Mouse (Mus musculus) liver, embryonic 12.5 days (tissue): ENCODE results near the gene Inpp5a. TPM values are rescaled to one million over a fixed set of nuclear protein-coding genes. Genes with fewer than 3 reads are reported as not detected.
A peak's percentile ranks its signal among the peaks of the same experiment; 100 is the strongest.

ENCODE experiments used
- ATAC-seq: fragments of 200-750 bp; cut with Nextera tagmentation; 2 replicates; pipeline ENCODE4 v1.8.0; 2017; ENCODE audit warnings: moderate number of reproducible peaks, mild to moderate bottlenecking, moderate library complexity
- H3K27ac ChIP-seq: fragments of 300-500 bp; sonication (generic); 2 replicates; pipeline ENCODE4 v1.5.1; 2016; ENCODE audit warnings: mild to moderate bottlenecking
- H3K27me3 ChIP-seq: fragments of 300-500 bp; sonication (generic); replicated peaks from 2 replicates; pipeline ENCODE4 v1.6.1; 2016; ENCODE audit warnings: mild to moderate bottlenecking, moderate library complexity
- H3K36me3 ChIP-seq: fragments of 300-500 bp; sonication (generic); 2 replicates; pipeline ENCODE4 v1.6.1; 2016; ENCODE audit warnings: mild to moderate bottlenecking, moderate library complexity
- H3K4me1 ChIP-seq: fragments of 300-500 bp; sonication (generic); 2 replicates; pipeline ENCODE4 v1.6.1; 2016
- H3K4me2 ChIP-seq: fragments of 300-500 bp; sonication (generic); 2 replicates; pipeline ENCODE4 v1.6.1; 2016; ENCODE audit warnings: mild to moderate bottlenecking, moderate library complexity
- H3K4me3 ChIP-seq: fragments of 300-500 bp; sonication (generic); 2 replicates; pipeline ENCODE4 v1.5.1; 2016; ENCODE audit warnings: mild to moderate bottlenecking, moderate library complexity
- H3K9ac ChIP-seq: fragments of 300-500 bp; sonication (generic); 2 replicates; pipeline ENCODE4 v1.6.1; 2016; ENCODE audit warnings: mild to moderate bottlenecking, moderate library complexity
- H3K9me3 ChIP-seq: fragments of 300-500 bp; sonication (generic); replicated peaks from 2 replicates; pipeline ENCODE4 v1.6.1; 2016; ENCODE audit warnings: mild to moderate bottlenecking, moderate library complexity
- WGBS: fragments of 180-500 bp; shearing (Covaris S2); methylation state at CpG from one replicate; pipeline ENCODE4 v1.1.7; 2016; ENCODE audit not compliant: insufficient replicate concordance; 5-methylcytosine and 5-hydroxymethylcytosine counted together
- polyA plus RNA-seq: library from polyadenylated mRNA; unstranded; fragments of >200 nt; fragmentation: Nextera tagmentation; extraction: Ambion mirVana; gene quantifications from 2 replicates; pipeline ENCODE4 v1.2.1, GENCODE M21; 2016

Inpp5a gene
- polyA plus RNA-seq: 10.1 and 11.0 TPM in 2 replicates

DNA sequence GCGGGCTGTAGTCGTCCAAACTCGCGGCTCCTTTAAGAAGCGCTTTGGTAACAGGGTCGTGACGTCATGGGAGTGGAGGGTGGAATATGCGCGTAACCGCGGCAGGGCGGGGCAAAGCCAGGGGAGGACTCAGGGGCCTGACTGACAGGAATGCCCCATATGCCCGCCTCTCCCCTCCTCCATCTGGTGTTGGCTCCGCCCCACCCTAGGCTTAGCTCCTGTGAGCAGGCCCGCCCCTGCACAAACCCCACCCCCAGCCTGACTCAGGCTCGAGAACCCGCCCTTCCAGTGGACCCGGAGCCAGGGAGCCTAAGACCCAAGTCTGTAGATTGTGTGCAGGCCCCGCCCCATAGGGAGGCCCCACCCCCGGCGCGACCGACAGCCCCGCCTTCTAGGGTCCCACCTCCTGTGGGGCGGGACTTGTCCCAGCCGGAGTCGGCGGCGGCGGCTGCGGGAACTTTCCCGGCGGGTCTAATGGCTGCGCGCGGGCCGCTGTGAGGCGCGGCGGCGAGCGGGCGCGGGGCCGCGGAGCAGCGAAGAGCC, at the start of gene Inpp5a:
Gene Inpp5a, plus strand, starts transcription at position 440 of the 543 bp plus-strand sequence.
- H3K4me3 ChIP-seq: peak within 1 kb of the TSS; percentile 85
- no peaks in the 10 kb centered on the region for H3K9me3 ChIP-seq
- H3K36me3 ChIP-seq: no peaks in the 10 kb centered on the region
- WGBS: under 1% methylated on average over 44 of the region's 47 CpGs
- H3K9ac ChIP-seq: peak within 1 kb of the TSS; percentile 95
- H3K27me3 ChIP-seq: no peaks in the 10 kb centered on the region
- H3K4me1 ChIP-seq: peaks cover 37% of the 10 kb centered on the region
- peak within 1 kb of the TSS; percentile 73 for H3K27ac ChIP-seq
- peak; percentile 96 for ATAC-seq
- H3K4me2 ChIP-seq: peak within 1 kb of the TSS; percentile 100

DNA sequence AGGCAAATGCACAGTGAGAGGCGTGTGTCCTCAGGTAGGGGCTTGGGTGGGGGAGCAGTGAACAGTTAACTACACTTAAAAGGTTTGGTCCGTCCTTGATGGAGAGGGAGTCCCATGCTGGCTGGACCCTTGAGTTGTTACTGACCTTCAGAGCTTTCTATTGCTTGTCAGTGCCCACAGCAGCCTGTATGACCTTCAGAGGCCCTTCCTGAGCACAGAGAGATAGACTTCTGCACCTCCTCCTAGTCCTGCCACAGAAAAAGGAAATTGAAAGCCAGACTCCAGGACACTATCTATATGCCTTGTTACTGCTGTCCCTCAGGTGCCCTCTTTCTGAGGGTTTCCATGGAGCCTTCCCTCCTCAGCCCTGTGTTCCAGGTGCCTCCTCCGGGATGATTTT, 49.7 kb upstream of the Inpp5a start:
- WGBS: 52% methylated on average over 3 of the region's 3 CpGs
- Histone ChIP-seq H3K4me2 (no peak overlapping the region), H3K9ac (no peak overlapping the region), H3K27me3 (peaks cover 4% of the 10 kb centered on the region; the same call in 1 of the 2 replicates), H3K9me3 (no peaks in the 10 kb centered on the region), H3K36me3 (no peaks in the 10 kb centered on the region), H3K4me3 (no peak overlapping the region), H3K27ac (no peak overlapping the region), H3K4me1 (no peaks in the 10 kb centered on the region)
- ATAC-seq: no peak

DNA sequence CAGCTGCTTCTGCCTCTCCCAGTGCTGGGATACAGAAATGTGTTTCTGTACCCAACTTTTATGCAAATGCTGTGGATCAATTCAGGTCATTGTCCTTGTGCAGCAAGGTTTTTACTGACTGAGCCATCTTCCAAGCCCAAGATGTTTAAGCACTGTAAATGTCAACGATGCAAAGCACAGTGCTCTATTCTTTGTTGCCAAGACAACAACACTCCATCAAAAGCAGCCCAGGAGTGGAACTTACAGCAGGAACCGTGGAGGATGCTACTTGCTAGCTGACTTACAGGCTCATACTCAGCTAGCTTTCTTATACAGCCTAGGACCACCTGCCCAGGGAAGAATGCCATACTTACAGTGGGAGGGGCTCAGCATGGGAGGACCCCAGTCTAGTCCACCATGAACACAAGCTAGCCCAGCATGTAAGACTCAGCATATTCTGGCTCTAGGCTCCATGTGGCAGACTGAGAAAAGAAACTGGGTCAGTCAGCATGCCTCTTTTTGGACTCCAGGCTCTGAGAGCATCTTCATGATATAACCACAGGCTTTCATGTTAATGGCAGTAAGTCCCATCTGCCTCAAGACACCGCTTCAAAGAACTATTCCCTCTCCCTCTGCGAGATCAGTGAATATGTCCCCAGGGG, 47.8 kb upstream of the Inpp5a start:
- H3K9me3 ChIP-seq: no peaks in the 10 kb centered on the region
- WGBS: 61% methylated on average over 4 of the region's 4 CpGs
- H3K4me1 ChIP-seq: no peaks in the 10 kb centered on the region
- peaks cover 4% of the 10 kb centered on the region for H3K27me3 ChIP-seq
- H3K4me3 ChIP-seq: no peak overlapping the region
- H3K36me3 ChIP-seq: no peaks in the 10 kb centered on the region
- no peak overlapping the region for H3K4me2 ChIP-seq
- H3K9ac ChIP-seq: no peak overlapping the region
- H3K27ac ChIP-seq: no peak overlapping the region
- no peak for ATAC-seq

DNA sequence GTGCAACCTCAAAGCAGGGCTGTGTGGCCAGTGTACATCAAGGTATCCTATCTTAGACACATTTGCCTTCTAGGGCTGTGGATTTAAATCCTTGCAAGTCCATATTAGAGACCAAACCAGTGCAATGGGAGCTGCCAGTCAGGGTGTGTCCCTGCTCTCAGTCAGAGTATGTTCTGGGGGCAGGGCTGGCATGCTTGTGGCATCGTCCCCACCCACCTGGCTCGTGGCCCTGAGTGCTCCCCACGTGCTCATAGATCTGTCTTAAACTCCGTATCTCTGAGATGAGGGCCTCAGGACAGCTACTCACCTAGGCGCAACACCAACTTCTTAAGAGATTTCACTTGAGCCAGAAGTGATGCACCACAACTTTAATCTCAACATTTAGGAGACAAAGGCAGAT, 46.1 kb upstream of the Inpp5a start:
- no peak overlapping the region for H3K27ac ChIP-seq
- no peak for ATAC-seq
- H3K27me3 ChIP-seq: peaks cover 4% of the 10 kb centered on the region
- H3K36me3 ChIP-seq: no peaks in the 10 kb centered on the region
- no peaks in the 10 kb centered on the region for H3K9me3 ChIP-seq
- H3K9ac ChIP-seq: no peak overlapping the region
- no peak overlapping the region for H3K4me2 ChIP-seq
- H3K4me1 ChIP-seq: no peaks in the 10 kb centered on the region
- no peak overlapping the region for H3K4me3 ChIP-seq
- WGBS: 62% methylated on average over 5 of the region's 5 CpGs

DNA sequence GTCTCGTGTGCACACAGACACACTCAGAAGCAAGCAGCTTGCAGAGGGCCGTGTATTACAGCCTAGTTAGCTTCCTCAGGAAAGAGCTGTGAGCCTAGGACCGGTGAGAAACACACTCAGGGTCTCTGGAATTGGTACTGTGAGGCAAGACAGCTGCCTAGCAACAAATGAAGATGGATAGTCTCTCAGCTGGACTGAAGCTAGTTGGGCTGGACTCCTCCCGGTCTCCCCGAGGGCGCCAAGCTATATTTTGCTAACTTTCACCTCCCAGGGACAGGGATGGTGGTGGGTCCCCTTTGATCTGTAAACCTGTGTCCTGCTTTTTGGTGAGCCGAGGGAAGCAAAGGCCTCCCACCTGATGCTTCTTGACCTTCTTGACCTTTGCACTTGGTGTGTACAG, 41.9 kb upstream of the Inpp5a start:
- no peak overlapping the region for H3K4me3 ChIP-seq
- no peak overlapping the region for H3K27ac ChIP-seq
- H3K4me2 ChIP-seq: no peak overlapping the region
- H3K27me3 ChIP-seq: no peaks in the 10 kb centered on the region; the same call in 1 of the 2 replicates
- no peaks in the 10 kb centered on the region for H3K9me3 ChIP-seq
- no peaks in the 10 kb centered on the region for H3K4me1 ChIP-seq
- H3K36me3 ChIP-seq: no peaks in the 10 kb centered on the region
- WGBS: 61% methylated on average over 7 of the region's 7 CpGs
- no peak for ATAC-seq
- H3K9ac ChIP-seq: no peak overlapping the region

DNA sequence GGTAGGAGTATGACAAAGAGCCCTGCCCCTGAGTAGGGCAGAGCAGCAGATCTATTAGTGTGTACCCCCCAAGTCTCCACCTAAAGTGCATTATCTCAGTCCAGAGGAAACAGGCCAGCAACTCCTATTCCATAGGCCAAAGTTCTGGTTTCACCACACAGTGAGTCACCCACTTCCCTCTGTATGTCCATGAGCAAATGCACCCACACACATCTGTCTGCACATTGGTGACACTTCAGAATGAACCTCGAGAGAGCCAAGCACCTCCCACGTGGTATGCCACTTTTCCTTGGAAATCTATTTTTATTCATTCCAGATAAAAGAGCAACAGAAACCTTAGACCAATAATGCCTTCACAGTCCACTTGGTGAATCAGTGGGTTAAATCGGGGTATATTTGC, 38.3 kb upstream of the Inpp5a start:
- H3K36me3 ChIP-seq: no peaks in the 10 kb centered on the region
- H3K27ac ChIP-seq: no peak overlapping the region
- H3K27me3 ChIP-seq: no peaks in the 10 kb centered on the region
- 45% methylated on average over 3 of the region's 3 CpGs for WGBS
- no peak overlapping the region for H3K9ac ChIP-seq
- no peak for ATAC-seq
- no peaks in the 10 kb centered on the region for H3K9me3 ChIP-seq
- H3K4me2 ChIP-seq: no peak overlapping the region
- no peaks in the 10 kb centered on the region for H3K4me1 ChIP-seq
- H3K4me3 ChIP-seq: no peak overlapping the region

DNA sequence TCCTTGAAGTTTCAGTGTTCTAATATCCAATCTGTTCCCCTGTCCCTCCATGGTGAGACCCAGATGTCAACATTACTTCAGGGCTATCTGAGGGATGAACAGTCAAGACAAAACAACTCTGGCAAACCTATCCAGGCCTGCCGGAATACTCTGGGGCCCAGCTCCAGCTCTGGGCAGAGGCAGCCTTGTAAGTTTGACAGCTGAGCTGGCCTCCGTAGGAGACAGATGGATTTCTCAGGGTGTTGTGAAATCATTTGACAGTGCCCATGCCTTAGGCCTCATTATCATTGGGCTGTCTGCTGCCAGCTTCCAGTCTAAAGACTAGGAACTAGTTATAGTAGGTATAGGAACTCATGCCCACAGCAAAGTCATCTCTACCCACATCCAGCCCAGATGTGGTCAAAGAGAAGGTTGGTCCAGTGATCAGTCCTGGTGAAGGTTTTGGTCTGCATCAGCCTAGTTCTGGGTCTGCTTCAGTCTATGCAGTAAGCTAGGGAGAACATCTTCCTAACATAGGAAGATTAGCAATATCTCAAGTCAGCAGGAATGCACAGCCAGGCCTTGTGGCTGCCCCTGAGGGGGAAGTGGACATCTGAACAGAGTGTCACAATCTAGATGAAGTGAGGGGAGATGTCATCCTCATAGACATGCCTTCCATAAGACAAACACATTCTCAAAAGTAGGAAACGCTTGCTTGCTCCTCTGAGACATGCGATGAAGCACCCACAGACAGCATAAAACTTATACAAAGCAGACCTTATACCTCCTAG, 34.4 kb upstream of the Inpp5a start:
- no peaks in the 10 kb centered on the region for H3K36me3 ChIP-seq
- no peak overlapping the region for H3K4me2 ChIP-seq
- no peak for ATAC-seq
- no peaks in the 10 kb centered on the region for H3K9me3 ChIP-seq
- 61% methylated on average over 4 of the region's 4 CpGs for WGBS
- H3K27ac ChIP-seq: no peak overlapping the region
- no peak overlapping the region for H3K4me3 ChIP-seq
- 0 out of 2 replicates have a peak, but pooled peaks cover under 1% of the 10 kb centered on the region for H3K4me1 ChIP-seq
- no peaks in the 10 kb centered on the region for H3K27me3 ChIP-seq
- no peak overlapping the region for H3K9ac ChIP-seq

DNA sequence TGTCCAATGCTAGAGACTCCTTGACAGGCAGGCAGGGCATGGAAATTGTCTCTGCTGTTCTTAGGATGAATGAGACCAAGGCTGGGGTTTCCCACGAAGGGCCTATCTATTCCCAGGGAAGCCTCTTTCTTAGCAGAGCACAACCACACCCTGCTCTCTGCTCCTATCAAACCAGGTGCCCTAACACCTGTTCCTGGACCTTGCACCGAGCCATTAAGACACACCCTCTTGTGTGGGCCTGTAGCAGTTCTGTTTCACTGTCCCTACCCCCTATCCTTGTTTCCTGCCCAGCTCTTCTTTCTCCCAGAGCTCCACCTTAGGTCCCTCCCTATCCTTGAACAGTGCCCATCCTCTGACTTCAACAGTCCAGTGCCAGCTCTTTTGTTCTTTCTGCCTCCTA, 31.9 kb upstream of the Inpp5a start:
- WGBS: 46% methylated on average over 2 of the region's 2 CpGs
- Histone ChIP-seq H3K9ac (no peak overlapping the region), H3K4me1 (0 out of 2 replicates have a peak, but pooled peaks cover 4% of the 10 kb centered on the region), H3K9me3 (no peaks in the 10 kb centered on the region), H3K36me3 (no peaks in the 10 kb centered on the region), H3K27me3 (no peaks in the 10 kb centered on the region), H3K4me3 (no peak overlapping the region), H3K4me2 (no peak overlapping the region), H3K27ac (no peak overlapping the region)
- no peak for ATAC-seq

DNA sequence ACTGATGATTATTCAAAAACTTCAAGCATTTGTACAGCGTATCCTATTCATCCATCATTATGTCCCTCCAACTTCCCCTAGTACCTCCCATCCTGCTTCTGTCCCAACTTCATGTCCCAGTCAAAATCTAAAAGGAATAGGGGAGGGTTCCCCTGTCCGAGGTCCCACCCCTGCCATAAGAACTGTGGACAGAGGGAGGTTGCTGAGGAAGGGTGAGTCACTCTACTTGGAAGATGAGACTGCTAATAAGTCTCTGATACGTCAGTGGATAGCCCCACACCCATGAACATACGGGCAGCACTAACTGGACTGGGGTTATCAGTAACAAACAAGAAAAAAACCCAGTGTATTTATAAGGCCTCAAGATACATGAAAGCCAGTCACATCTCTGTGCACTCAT, 29.0 kb upstream of the Inpp5a start:
- no peaks in the 10 kb centered on the region for H3K27me3 ChIP-seq
- no peaks in the 10 kb centered on the region for H3K36me3 ChIP-seq
- no peak overlapping the region for H3K27ac ChIP-seq
- H3K9ac ChIP-seq: no peak overlapping the region
- peaks cover 22% of the 10 kb centered on the region for H3K4me1 ChIP-seq
- no peaks in the 10 kb centered on the region for H3K9me3 ChIP-seq
- no peak overlapping the region for H3K4me3 ChIP-seq
- H3K4me2 ChIP-seq: no peak overlapping the region
- 0 out of 2 replicates have a peak, but pooled peaks have one; percentile 11 for ATAC-seq
- WGBS: 41% methylated on average over 4 of the region's 4 CpGs

DNA sequence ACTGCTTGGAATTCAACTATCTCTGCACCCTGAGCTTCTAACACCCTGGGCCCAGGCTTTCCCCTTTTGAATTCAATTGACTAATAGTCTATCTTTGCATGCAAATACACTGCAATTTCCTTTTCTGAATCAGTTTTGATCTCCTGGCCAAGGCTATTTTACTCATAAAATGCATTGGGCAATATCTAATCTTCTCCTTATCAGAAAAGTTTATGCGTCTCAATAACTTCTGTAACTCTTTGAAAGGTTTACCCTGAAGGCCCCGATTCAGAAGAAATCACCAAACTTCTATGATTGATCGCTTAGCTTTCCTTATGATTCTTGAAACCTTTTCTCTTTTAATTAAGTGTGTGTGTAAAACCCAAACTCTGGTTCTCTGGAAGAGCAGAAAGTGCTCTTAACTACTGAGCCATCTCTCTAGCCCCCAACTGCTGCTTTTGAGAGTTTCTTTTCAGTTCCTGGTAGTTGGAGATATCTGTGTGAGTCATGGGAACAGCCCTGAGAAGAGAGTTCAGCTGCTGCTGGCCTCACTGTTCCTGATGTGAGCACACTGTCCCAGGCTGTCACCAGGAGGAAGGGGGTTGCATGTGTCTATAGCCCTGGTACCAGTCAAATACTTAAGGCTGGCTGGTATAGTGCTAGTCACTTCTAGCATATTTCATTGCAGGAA, 27.9 kb upstream of the Inpp5a start:
- ATAC-seq: no peak
- 65% methylated on average over 3 of the region's 3 CpGs for WGBS
- Histone ChIP-seq H3K27ac (no peak overlapping the region), H3K36me3 (no peaks in the 10 kb centered on the region), H3K4me3 (no peak overlapping the region), H3K4me2 (no peak overlapping the region), H3K27me3 (no peaks in the 10 kb centered on the region), H3K9me3 (no peaks in the 10 kb centered on the region), H3K4me1 (peaks cover 34% of the 10 kb centered on the region), H3K9ac (no peak overlapping the region)

DNA sequence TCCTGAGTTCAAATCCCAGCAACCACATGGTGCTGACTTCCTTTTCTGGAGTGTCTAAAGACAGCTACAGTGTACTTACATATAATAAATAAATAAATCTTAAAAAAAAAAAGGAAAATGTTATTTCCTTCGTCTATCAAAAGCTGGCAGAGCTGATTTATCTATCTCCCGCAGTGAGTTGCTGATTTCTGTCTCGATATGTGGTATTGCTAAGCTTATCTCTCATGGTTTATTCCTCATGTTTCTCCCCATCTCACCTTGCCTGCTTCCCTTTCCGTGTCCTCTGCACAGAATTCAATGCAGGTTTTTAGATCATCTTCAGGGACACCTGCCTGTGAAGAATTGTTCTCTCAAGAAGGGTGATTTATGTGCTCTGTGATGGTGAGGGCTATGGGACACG, 27.1 kb upstream of the Inpp5a start:
- 63% methylated on average over 5 of the region's 5 CpGs for whole genome bisulfite sequencing
- no peak overlapping the region for H3K4me2 ChIP-seq
- H3K27ac ChIP-seq: no peak overlapping the region
- no peaks in the 10 kb centered on the region for H3K36me3 ChIP-seq
- H3K9me3 ChIP-seq: no peaks in the 10 kb centered on the region
- ATAC-seq: no peak
- peaks cover 41% of the 10 kb centered on the region for H3K4me1 ChIP-seq
- H3K9ac ChIP-seq: no peak overlapping the region
- H3K4me3 ChIP-seq: no peak overlapping the region
- H3K27me3 ChIP-seq: no peaks in the 10 kb centered on the region

DNA sequence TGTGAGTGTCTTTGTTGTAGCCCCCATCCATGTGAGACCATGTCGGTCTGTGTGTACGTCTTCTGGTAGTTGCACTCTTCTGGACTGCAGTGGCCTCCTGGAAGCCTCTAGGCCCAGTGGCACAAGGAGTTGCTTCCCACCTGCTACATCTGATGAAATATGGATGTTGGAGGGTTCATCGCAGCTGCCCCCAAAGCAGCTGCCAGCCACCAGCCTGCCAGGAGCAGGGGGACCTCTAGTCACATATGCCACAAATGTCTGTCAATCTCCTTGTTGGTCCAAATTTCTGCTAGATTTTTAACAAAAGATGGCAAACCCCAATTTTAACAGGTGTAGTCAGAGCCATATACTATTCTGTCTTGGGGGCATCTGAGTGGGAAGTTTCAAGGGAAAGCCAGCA, 26.4 kb upstream of the Inpp5a start:
- H3K27ac ChIP-seq: no peak overlapping the region
- no peaks in the 10 kb centered on the region for H3K9me3 ChIP-seq
- 82% methylated on average over 3 of the region's 3 CpGs for WGBS
- H3K4me1 ChIP-seq: peaks cover 42% of the 10 kb centered on the region
- no peak overlapping the region for H3K9ac ChIP-seq
- no peaks in the 10 kb centered on the region for H3K27me3 ChIP-seq
- no peak overlapping the region for H3K4me2 ChIP-seq
- ATAC-seq: no peak
- no peaks in the 10 kb centered on the region for H3K36me3 ChIP-seq
- H3K4me3 ChIP-seq: no peak overlapping the region
